Mouse (Mus musculus) cortical plate, adult 2 months (tissue): ENCODE measurements around the gene Usp20. TPM values are rescaled to one million over a fixed set of nuclear protein-coding genes. Genes with fewer than 3 reads are reported as not detected.

Experiments
- H3K27ac ChIP-seq: fragments of 200-500 bp; 2 replicates; pipeline ENCODE4 v1.5.1; 2012; ENCODE audit warnings: low read length, control low read depth, inconsistent platforms; ENCODE audit not compliant: insufficient read depth
- H3K4me1 ChIP-seq: fragments of 200-500 bp; 2 replicates; pipeline ENCODE4 v1.6.1; 2011; ENCODE audit warnings: low read length; ENCODE audit not compliant: control insufficient read depth, insufficient read depth
- H3K4me3 ChIP-seq: fragments of 200-500 bp; 2 replicates; pipeline ENCODE4 v1.5.1; 2011; ENCODE audit warnings: mild to moderate bottlenecking, low read length, control low read depth; ENCODE audit not compliant: insufficient read depth
- CTCF ChIP-seq: fragments of 200-500 bp; IDR thresholded peaks from 2 replicates; pipeline ENCODE4 v1.5.1; 2011; ENCODE audit warnings: mild to moderate bottlenecking, control low read depth, low read length; ENCODE audit not compliant: insufficient read depth; ENCODE audit errors: extremely low read depth
- POLR2A ChIP-seq: fragments of 200-500 bp; IDR thresholded peaks from 2 replicates; pipeline ENCODE4 v1.6.1; 2011; ENCODE audit warnings: mild to moderate bottlenecking, low read length, control low read depth; ENCODE audit not compliant: insufficient read depth; ENCODE audit errors: extremely low read depth
- polyA plus RNA-seq: library from polyadenylated mRNA; depleted of rRNA; stranded (reverse); fragments of >200 nt; gene quantifications from 2 replicates; pipeline ENCODE4 v1.2.3, GENCODE M21; 2012

Gene Usp20
- polyA plus RNA-seq, 1 experiment: 53.1 TPM

DNA sequence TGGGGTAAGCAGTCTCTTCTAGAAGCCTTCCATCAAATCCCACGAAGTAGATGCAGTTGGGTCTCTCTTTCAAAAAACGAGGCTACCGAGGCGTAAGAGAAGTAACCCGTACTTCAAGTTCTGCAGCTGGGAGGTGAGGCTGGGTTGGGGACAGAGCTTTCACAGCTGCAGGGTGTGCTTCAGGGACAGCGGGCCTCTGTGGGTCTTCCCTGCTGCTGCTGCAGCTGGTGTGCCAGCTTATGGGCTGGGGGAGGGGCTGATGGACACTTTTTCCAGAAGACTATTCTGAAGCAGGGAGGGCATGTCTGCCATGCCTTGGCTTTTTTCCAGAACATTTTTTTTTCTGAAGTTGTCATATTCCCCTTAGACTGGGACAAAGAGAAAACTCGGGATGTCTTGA lies 945 bp downstream of the Usp20 start:
- no peak for TF ChIP-seq CTCF
- TF ChIP-seq POLR2A: no peak

DNA sequence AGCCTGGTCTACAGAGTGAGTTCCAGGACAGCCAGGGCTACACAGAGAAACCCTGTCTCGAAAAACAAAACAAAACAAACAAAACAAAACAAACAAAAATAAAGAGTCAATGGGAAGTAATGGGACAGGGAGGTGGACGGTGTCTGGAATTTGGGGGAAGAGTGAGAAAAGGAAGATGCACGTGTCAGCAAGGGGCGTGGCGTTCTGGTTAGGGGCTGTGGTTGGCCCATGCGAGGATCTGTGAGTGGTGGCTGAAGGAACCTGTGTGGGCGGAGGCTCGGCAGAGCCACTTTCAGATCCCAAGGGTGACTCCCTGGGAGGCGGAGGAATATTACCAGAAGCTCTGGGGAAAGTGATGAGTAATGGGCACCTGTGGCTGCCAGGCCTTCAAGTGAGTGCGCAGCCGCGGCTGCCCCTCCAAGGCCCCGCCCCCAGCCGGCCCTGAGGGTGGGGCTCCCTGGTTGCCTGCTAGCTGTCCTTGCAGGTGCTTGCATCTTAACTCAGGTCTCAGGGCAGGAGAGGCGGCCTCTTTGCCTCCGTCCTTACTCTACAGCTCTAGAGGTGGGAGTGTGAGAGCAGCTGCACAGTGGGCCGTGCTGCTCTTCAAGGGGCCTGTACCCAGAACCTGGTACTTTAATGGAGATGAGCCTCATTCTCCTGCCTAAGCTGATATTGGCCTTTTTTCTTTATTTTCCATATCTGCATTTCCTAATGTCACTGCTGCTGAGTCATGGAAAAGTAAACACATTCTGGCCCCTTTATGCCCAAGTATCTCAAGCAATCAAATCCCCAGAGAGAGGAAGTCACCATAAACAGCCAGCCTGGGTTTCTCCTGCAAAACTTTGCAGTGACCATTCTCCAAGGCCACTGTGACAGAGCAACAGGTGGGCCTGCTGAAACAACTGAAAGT lies 3.3 kb downstream of the Usp20 start:
- H3K4me3 ChIP-seq: no peak overlapping the region
- no peak overlapping the region for H3K27ac ChIP-seq
- peaks cover 2% of the 10 kb centered on the region; the same call in 1 of the 2 replicates for H3K4me1 ChIP-seq
- TF ChIP-seq POLR2A: no peak
- TF ChIP-seq CTCF: no peak

More for the DNA sequence above, 945 bp downstream of the Usp20 start:
- H3K27ac ChIP-seq: no peak overlapping the region
- peaks cover 2% of the 10 kb centered on the region; the same call in 1 of the 2 replicates for H3K4me1 ChIP-seq
- peak overlapping the region; percentile 69 for H3K4me3 ChIP-seq

DNA sequence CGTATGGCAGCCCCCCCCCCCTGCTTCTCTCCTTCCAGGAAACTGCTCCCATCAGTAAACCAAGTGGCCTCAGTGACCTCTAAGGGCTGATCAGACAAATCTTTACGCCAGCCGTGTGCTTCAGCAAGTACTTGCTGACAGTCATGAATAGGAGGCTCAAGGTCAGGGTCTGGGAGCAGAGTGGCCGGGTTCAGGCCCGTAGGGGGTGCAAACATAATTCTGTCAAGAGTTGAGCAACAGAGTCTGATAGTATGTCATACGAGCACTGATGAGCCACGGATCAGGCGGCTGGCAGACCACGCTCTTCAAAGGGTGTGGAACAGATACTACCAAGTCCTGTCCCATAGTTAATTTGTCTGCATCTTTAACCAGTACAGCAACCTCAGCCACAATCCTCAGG lies 8.1 kb downstream of the Usp20 start:
- no peak overlapping the region for H3K27ac ChIP-seq
- no peak overlapping the region for H3K4me3 ChIP-seq
- no peaks in the 10 kb centered on the region for H3K4me1 ChIP-seq
- TF ChIP-seq CTCF (no peak), POLR2A (no peak)

DNA sequence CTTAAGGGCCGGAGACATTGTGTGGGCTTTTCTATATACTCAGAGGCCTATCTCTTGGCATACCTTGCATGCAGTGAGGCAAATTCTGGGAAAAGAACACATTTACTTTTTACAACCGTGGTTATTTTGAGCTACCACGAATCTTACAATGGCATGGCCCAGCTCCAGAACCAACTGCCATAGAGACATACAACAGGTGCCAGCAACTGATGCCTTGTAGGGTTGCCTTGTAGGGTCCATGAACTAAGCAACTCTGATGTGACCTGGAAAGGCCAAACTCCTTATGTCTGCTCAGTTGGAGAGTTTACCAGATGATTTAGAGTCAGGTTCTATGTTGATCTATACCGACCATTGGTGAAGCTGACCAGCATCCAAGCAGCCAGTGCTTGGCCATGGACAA lies 12.8 kb downstream of the Usp20 start:
- H3K4me1 ChIP-seq: no peaks in the 10 kb centered on the region
- no peak overlapping the region for H3K27ac ChIP-seq
- TF ChIP-seq CTCF: no peak
- TF ChIP-seq POLR2A: no peak
- H3K4me3 ChIP-seq: no peak overlapping the region

DNA sequence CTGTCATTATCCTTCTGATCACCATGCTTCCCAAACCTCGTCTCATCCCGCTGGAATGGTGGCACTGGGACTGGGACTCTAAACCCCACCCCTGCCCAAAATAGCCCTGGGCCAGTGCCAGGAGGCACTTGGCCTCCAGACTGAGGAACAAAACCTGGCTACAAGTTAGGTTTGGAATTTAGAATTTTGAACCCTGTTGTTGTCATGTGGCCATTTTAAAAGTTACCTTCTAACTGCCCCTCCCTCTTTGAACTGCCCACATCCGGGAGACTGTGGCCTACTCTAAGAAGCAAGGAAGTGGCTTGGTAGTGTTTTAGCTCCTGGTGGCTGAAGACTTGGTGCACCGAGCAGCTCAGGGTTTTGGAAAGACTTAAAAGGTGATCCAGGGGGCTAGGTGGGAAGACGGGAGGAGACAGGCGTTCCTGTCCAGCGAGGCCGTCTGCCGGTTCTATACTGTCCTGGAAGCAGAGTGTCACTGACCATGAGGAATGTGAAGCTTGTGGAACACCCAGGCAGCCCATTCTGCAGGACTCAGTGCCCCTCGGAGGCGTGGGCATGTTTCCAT lies 13.4 kb downstream of the Usp20 start:
- H3K4me1 ChIP-seq: no peaks in the 10 kb centered on the region
- TF ChIP-seq CTCF: no peak
- no peak for TF ChIP-seq POLR2A
- H3K4me3 ChIP-seq: no peak overlapping the region
- H3K27ac ChIP-seq: no peak overlapping the region

DNA sequence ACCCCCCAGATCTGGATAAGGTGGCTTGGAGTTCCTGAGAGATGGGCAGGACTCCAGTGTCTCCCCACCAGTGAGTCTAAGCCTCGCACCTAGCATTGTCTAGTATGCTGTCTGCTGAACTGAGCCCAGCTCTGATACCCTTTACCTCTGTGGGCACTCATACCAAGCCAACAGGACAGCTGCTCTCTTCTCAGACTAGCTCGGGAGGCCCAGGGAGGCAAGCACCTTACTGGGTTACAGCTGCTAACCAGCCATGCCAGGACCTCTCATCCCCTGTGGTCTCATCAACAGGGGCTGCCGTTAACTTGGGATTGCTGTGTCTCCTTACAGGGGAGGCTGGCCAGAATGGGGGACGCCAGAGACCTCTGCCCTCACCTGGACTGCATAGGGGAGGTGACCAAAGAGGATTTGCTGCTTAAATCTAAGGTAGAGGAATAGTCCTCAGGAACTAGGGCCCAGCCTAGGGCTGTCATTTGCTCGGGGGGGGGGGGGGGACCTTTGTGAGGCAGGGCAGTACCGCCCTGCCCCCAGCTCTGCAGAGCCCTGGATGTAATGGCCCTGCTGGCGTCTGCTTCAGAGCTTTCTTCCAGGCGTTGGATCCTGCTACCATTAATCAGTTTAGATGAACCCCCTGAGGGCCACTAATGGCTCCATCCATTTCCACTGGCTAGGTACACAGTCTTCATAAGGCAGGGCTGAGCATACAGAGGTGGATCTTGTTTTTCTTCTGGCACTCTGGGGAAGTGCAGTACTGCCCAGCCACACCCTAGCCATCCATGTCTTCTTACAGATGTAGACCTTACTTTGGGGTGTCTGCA lies 16.6 kb downstream of the Usp20 start:
- H3K27ac ChIP-seq: no peak overlapping the region
- no peak for TF ChIP-seq CTCF
- TF ChIP-seq POLR2A: no peak

DNA sequence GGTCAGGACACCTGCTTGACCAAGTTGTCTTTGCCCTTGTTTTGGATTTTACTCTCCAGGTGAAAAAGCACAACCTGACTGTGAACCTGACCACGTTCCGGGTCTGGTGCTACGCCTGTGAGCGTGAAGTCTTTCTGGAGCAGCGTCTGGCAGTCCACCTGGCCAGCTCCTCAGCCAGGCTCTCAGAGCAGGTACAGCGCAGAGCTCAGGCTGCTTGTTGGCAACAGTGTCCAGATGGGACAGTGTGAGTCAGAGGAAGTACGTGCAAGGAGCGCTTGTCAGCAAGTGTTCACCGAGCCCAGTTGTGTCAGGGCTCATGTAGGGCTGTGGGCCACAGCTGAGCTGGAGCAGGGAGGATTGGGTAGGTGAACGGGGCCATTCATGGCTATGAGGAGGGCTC lies 20.8 kb downstream of the Usp20 start:
- Histone ChIP-seq H3K27ac (no peak overlapping the region), H3K4me3 (no peak overlapping the region), H3K4me1 (no peaks in the 10 kb centered on the region)
- no peak for TF ChIP-seq POLR2A
- TF ChIP-seq CTCF: no peak

More for the DNA sequence above, 16.6 kb downstream of the Usp20 start:
- no peak overlapping the region for H3K4me3 ChIP-seq
- no peaks in the 10 kb centered on the region for H3K4me1 ChIP-seq

DNA sequence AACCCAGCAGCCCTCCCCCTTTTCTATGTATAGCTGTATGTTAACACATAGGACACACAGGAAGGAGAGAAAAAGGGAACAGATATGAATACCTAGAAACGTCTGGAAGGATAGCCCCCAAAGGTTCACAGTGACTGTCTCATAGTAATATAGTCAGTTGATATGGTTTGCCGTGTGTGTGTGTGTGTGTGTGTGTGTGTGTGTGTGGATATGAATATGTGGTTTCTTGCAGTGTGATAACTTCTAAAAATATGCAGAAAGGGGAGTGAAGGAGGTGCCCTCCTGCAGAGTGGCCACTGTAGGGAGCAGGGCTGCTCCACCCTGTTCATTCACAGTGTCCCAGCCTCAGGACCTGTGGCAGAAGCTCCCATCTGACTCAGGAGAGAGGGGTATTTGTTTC lies 23.4 kb downstream of the Usp20 start:
- no peak overlapping the region for H3K4me3 ChIP-seq
- H3K4me1 ChIP-seq: no peaks in the 10 kb centered on the region
- TF ChIP-seq CTCF (no peak), POLR2A (no peak)
- H3K27ac ChIP-seq: no peak overlapping the region

DNA sequence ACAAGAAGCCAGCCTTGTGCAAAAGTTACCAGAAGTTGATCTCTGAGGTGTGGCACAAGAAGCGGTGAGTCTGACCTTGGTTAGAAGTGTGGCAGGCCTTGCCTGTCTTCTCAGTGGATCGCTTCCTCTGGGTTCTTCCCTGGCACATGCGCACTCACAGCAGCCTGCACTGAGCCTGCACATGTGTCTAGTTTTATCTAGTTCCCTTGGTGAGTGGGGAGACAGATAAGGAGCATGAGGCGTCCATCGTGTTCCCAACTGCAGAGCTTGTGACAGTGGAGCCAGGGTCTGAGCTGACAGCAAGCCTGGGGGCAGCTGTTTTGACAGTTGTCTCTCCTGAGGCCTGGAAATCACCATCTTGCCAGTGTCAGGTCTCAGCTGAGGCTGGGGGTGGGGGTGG lies 24.4 kb downstream of the Usp20 start:
- no peak overlapping the region for H3K4me3 ChIP-seq
- H3K27ac ChIP-seq: no peak overlapping the region
- H3K4me1 ChIP-seq: no peaks in the 10 kb centered on the region
- TF ChIP-seq POLR2A (no peak), CTCF (no peak)
